Mouse (Mus musculus) stomach, embryonic 16.5 days (tissue): ENCODE data around the gene Ssh1. TPM values are rescaled to one million over a fixed set of nuclear protein-coding genes. Genes with fewer than 3 reads are reported as not detected.

Experiments
- ATAC-seq: fragments of 200-750 bp; cut with Nextera tagmentation; 2 replicates; pipeline ENCODE4 v1.8.0; 2017; ENCODE audit warnings: moderate number of reproducible peaks, moderate TSS enrichment; ENCODE audit not compliant: insufficient read depth, low FRiP score
- H3K27ac ChIP-seq: fragments of 300-500 bp; sonication (generic); 2 replicates; pipeline ENCODE4 v1.5.1; 2014; ENCODE audit warnings: low read length
- H3K27me3 ChIP-seq: fragments of 300-500 bp; sonication (generic); 2 replicates; pipeline ENCODE4 v1.6.1; 2014; ENCODE audit warnings: low read length, control low read depth, mixed read lengths; ENCODE audit not compliant: control insufficient read depth, insufficient read depth
- H3K36me3 ChIP-seq: fragments of 300-500 bp; sonication (generic); 2 replicates; pipeline ENCODE4 v1.6.1; 2014; ENCODE audit warnings: low read length; ENCODE audit not compliant: control insufficient read depth, insufficient read depth
- H3K4me1 ChIP-seq: fragments of 300-500 bp; sonication (generic); 2 replicates; pipeline ENCODE4 v1.6.1; 2014; ENCODE audit warnings: low read length, control low read depth, mixed read lengths; ENCODE audit not compliant: control insufficient read depth, insufficient read depth
- H3K4me2 ChIP-seq: fragments of 300-500 bp; sonication (generic); 2 replicates; pipeline ENCODE4 v1.6.1; 2014; ENCODE audit warnings: low read depth, low read length, mixed read lengths
- H3K4me3 ChIP-seq: fragments of 300-500 bp; sonication (generic); replicated peaks from 2 replicates; pipeline ENCODE4 v1.5.1; 2014; ENCODE audit warnings: mild to moderate bottlenecking, low read length
- H3K9ac ChIP-seq: fragments of 300-500 bp; sonication (generic); 2 replicates; pipeline ENCODE4 v1.6.1; 2014; ENCODE audit warnings: low read length
- H3K9me3 ChIP-seq: fragments of 300-500 bp; sonication (generic); replicated peaks from 2 replicates; pipeline ENCODE4 v1.6.1; 2016; ENCODE audit warnings: low read length, control low read depth; ENCODE audit not compliant: control insufficient read depth
- WGBS: fragments of 180-500 bp; shearing (Covaris S2); extraction: QIAGEN DNeasy Blood & Tissue Kit; methylation state at CpG from one replicate; pipeline ENCODE4 v1.1.7; 2014; 5-methylcytosine and 5-hydroxymethylcytosine counted together
- polyA plus RNA-seq: library from polyadenylated mRNA; unstranded; fragments of >200 nt; fragmentation: Nextera tagmentation; extraction: Ambion mirVana; gene quantifications from 2 replicates; pipeline ENCODE4 v1.2.1, GENCODE M21; 2015

Ssh1 gene
- polyA plus RNA-seq, 1 experiment from 2014 or later, result 11.9 TPM

DNA sequence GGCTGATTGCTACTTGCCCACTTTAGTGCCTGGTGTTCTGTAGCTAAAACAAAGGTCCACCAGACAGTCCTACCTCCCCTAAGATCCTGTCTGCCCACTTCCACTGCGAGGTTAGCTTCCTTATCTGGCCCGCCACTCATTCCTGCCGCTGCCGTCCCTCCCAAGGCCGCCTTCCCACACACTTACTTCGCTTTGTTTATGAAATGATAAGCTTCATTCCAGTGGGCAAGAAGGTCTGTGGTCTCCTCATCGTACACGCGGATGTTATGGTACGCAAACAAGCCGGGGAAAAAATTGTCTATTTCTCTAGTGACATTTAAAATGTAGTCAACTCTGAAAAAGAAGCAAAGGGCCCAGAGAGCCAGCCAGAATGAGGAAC, 42.0 kb downstream of the Ssh1 start:
- Histone ChIP-seq H3K4me1 (no peaks in the 10 kb centered on the region), H3K36me3 (peaks cover 9% of the 10 kb centered on the region; the same call in 1 of the 2 replicates), H3K4me2 (no peak overlapping the region), H3K27me3 (no peaks in the 10 kb centered on the region), H3K4me3 (no peak overlapping the region), H3K27ac (no peak overlapping the region), H3K9me3 (no peaks in the 10 kb centered on the region), H3K9ac (no peak overlapping the region)
- no peak for ATAC-seq
- WGBS, result 34% methylated on average over 11 of the region's 11 CpGs

DNA sequence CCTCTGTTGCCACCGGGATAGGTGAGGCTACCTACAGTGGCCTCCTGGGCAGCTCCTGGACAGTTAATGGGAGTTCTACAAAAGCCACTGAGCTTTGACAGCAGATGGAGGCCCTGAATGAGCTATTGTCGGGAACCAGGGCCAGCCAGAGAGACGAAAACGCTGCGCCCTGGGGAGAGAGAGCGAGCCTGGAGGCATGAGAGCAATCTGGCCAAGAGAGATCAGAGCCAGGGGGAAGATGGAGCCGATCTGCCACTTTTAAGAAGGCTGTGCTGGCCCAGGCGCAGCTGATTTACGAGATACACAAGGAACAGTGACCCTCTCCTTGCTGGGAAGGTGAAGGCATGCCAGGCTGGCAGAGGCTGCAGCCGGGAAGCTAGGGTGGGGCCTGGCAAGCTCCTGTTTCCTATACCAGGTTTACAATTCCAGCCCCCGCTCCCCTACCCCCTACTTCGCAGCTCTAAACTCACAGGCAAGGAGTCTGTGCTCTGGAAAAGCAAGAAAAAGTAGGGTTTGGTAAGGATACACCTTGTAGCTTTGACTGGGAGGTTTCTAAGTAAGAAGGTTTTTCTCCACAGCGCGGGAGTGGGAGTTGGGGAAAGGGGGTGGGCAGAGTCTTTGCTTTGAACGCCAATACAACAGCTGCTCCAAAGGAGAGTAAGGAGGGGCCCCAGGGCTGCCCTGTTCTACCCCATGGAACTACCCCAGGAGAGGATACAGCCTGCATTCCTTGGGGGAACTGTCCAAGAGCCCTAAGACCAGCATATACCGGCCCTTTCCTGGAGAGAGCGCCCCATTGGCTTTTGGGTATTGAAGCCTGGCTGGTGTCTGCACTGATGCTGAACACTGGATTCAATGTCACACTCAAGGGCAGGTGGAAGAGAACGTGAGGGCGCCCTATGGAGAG, 42.7 kb downstream of the Ssh1 start:
- 72% methylated on average over 19 of the region's 19 CpGs for WGBS
- H3K27me3 ChIP-seq, result no peaks in the 10 kb centered on the region
- no peak overlapping the region for H3K4me3 ChIP-seq
- peaks cover 14% of the 10 kb centered on the region; the same call in 1 of the 2 replicates for H3K36me3 ChIP-seq
- no peak overlapping the region for H3K9ac ChIP-seq
- H3K27ac ChIP-seq, result no peak overlapping the region
- H3K4me2 ChIP-seq, result no peak overlapping the region
- H3K4me1 ChIP-seq, result no peaks in the 10 kb centered on the region
- H3K9me3 ChIP-seq, result no peaks in the 10 kb centered on the region
- no peak for ATAC-seq

DNA sequence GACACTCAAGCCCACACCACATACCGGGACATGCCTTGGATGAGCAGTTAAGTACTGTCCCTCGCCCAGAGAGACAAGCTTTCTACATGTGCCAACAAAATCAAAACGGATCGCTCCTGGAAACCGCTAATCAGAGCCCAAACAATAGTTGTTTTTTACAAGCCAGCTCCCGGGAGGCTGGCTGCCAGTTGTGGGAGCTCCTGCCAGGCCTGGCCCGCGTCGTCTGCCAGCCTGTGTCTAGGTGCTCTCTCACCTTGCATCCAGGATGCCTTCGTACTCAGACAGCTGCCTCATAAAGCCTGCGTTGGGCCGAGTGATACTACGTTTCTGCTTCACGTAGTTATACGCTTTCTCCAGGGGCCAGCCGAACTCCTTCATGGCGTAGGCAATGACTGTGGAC, 43.6 kb downstream of the Ssh1 start:
- H3K27me3 ChIP-seq, result no peaks in the 10 kb centered on the region
- H3K4me1 ChIP-seq, result no peaks in the 10 kb centered on the region
- no peak overlapping the region for H3K4me3 ChIP-seq
- ATAC-seq, result no peak
- no peak overlapping the region for H3K4me2 ChIP-seq
- no peak overlapping the region for H3K27ac ChIP-seq
- no peak overlapping the region for H3K9ac ChIP-seq
- WGBS, result 93% methylated on average over 17 of the region's 17 CpGs
- no peaks in the 10 kb centered on the region for H3K9me3 ChIP-seq
- H3K36me3 ChIP-seq, result peaks cover 17% of the 10 kb centered on the region; the same call in 1 of the 2 replicates

DNA sequence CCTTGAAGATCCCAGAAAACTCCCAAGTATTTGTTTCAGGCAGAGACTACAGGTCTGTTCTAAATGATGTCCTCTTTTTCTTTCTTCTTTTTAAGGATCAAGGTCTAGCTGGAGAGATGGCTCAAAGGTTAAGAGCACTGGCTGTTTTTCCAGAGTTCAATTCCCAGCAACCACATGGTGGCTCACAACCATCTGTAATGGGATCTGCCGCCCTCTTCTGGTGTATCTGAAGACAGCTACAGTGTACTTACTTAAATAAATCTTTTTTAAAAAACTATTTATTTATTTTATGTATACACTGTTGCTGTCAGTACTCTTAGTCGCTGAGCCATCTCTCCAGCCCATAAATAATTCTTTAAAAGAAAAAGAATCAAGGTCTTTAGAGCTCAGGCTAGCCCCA, 46.4 kb downstream of the Ssh1 start:
- Histone ChIP-seq H3K9ac (no peak overlapping the region), H3K4me2 (no peak overlapping the region), H3K4me1 (no peaks in the 10 kb centered on the region), H3K36me3 (peaks cover 30% of the 10 kb centered on the region), H3K4me3 (no peak overlapping the region), H3K9me3 (no peaks in the 10 kb centered on the region), H3K27ac (no peak overlapping the region), H3K27me3 (no peaks in the 10 kb centered on the region)
- 71% methylated on average over 2 of the region's 2 CpGs for WGBS
- no peak for ATAC-seq

DNA sequence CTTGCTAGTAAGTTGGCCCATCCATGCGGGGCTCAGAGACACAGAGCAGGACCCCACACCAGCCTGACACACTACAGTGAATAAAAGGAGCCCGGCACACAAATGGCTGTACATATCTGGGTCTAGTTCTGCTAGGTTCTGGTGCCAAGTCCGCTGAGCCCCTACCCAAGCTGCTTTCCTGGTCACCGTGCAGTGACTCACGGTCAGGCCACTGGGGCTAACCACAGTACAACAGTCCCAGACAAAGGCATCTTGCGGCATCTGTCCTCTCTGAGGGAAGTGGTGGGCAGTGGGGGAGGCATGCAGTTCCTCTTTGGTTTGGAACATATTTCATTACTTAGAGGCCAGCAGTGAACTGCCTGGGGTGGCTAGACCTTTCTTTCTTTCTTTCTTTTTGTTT, 48.6 kb downstream of the Ssh1 start:
- WGBS, result 97% methylated on average over 6 of the region's 6 CpGs
- Histone ChIP-seq H3K4me2 (no peak overlapping the region), H3K4me3 (no peak overlapping the region), H3K9me3 (no peaks in the 10 kb centered on the region), H3K4me1 (no peaks in the 10 kb centered on the region), H3K27ac (no peak overlapping the region), H3K9ac (no peak overlapping the region), H3K27me3 (no peaks in the 10 kb centered on the region), H3K36me3 (peaks cover 40% of the 10 kb centered on the region)
- ATAC-seq, result no peak

DNA sequence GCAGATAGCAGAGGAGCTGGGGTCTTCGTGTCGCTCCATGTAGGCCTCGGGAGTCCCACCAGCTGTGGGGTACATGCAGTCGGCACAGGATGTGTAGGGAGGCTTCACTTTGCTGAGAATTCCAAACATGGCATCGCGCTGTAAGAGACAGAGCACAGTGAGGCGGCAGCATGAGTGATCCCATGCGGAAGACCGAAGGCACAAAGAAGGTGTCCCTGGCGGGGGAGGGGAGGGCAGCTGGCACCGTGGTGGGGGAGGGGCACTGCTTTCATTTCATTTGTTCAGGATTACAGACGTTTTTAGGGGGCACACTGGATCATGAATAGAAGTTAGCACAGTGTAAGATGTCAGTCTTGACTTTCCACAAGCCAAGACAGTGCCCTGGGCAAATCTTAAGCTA, 50.4 kb downstream of the Ssh1 start:
- Histone ChIP-seq H3K4me2 (no peak overlapping the region), H3K36me3 (peaks cover 39% of the 10 kb centered on the region)
- WGBS, result 83% methylated on average over 12 of the region's 12 CpGs

DNA sequence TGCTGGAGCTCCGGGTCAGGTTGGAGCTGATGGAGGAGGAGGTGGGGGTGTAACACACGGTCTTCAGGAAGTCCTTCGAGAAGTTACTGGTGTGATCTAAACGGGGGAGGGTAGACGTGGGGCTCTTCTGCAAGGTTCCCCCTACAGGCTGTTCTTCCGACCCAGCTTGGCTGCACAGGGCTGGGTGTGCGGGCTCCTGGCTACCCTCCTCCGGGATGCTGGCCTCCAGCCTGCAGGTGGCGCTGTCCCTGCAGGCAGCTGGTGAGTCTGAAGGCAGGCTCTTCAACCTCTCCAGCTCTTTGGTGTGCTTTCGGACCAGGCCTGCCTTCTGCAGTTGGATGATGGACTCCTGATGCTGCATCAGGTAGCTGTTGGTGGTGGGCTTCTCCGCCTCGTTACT, 51.1 kb downstream of the Ssh1 start:
- H3K4me2 ChIP-seq, result no peak overlapping the region
- H3K4me3 ChIP-seq, result no peak overlapping the region
- peaks cover 39% of the 10 kb centered on the region for H3K36me3 ChIP-seq
- ATAC-seq, result no peak
- no peaks in the 10 kb centered on the region for H3K9me3 ChIP-seq
- WGBS, result 81% methylated on average over 12 of the region's 12 CpGs
- no peak overlapping the region for H3K9ac ChIP-seq
- no peaks in the 10 kb centered on the region for H3K27me3 ChIP-seq
- no peaks in the 10 kb centered on the region for H3K4me1 ChIP-seq
- H3K27ac ChIP-seq, result no peak overlapping the region

More for the DNA sequence above, 50.4 kb downstream of the Ssh1 start:
- H3K4me1 ChIP-seq, result no peaks in the 10 kb centered on the region
- no peak for ATAC-seq
- no peak overlapping the region for H3K4me3 ChIP-seq
- no peaks in the 10 kb centered on the region for H3K9me3 ChIP-seq
- H3K27me3 ChIP-seq, result no peaks in the 10 kb centered on the region
- H3K9ac ChIP-seq, result no peak overlapping the region
- no peak overlapping the region for H3K27ac ChIP-seq

DNA sequence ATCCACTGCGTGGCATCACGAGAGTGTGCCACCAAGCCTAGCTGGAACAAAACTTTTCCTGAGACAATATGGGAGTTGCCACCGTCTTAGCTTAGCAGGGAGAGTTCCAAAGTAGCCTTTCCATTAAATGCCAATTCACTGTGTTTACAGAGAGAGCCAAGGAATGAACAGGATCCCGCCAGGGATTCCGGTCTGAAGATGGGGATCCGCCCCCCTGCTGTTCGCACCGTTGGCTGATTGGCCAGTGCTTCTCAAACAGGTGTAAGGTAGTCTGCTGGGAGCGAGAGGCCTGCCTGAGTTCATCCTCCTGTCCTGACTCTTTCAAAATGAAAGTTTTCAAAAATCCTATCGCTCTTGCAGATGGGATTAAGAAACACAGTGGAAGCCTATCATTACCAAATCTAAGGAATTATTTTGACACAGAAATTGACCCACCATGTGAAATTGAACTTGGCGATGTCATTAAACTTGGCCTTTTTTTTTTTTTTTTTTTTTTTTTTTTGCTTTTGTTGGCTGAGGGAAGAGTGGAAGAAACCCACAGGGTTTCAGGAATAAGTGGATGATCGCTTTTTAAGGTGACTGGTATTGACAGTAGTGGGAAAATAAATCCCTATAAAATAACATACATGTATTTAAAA, 54.3 kb downstream of the Ssh1 start:
- 45% methylated on average over 12 of the region's 12 CpGs for WGBS
- H3K4me2 ChIP-seq, result no peak overlapping the region
- no peaks in the 10 kb centered on the region for H3K27me3 ChIP-seq
- H3K36me3 ChIP-seq, result peaks cover 28% of the 10 kb centered on the region; the same call in 1 of the 2 replicates
- no peaks in the 10 kb centered on the region for H3K4me1 ChIP-seq
- no peak overlapping the region for H3K4me3 ChIP-seq
- no peak overlapping the region for H3K27ac ChIP-seq
- no peak for ATAC-seq
- H3K9me3 ChIP-seq, result no peaks in the 10 kb centered on the region
- no peak overlapping the region for H3K9ac ChIP-seq

DNA sequence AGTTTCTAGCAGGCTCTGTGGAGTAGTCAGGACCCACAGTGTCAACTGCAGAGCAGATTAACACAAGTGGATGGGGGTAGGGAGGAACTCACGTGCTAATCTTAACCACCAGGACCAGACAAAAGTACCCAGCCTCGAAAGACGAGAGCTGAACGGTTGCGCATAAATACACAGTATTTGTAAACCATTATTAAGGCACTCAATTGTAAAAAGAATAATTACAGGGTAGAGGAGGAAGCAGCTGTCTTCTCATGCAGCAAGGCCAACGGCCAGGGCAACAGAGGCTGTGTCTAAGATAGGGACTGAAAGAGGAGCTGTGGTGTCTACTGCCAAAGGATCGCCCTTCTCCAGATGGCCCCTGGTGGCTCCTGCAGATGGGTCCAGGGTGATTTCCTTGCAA, 56.0 kb downstream of the Ssh1 start:
- WGBS, result 61% methylated on average over 7 of the region's 7 CpGs
- H3K4me3 ChIP-seq, result no peak overlapping the region
- no peak overlapping the region for H3K9ac ChIP-seq
- no peaks in the 10 kb centered on the region for H3K9me3 ChIP-seq
- H3K36me3 ChIP-seq, result peaks cover 21% of the 10 kb centered on the region; the same call in 1 of the 2 replicates
- no peaks in the 10 kb centered on the region for H3K4me1 ChIP-seq
- ATAC-seq, result no peak
- H3K27ac ChIP-seq, result no peak overlapping the region
- no peaks in the 10 kb centered on the region for H3K27me3 ChIP-seq
- H3K4me2 ChIP-seq, result no peak overlapping the region
